Mouse (Mus musculus): ENCODE measurements around the gene 1700020N01Rik. TPM values are rescaled to one million over a fixed set of nuclear protein-coding genes. Genes with fewer than 3 reads are reported as not detected.

Gene 1700020N01Rik
- polyA plus RNA-seq, 1 experiment = 0.09 TPM

DNA sequence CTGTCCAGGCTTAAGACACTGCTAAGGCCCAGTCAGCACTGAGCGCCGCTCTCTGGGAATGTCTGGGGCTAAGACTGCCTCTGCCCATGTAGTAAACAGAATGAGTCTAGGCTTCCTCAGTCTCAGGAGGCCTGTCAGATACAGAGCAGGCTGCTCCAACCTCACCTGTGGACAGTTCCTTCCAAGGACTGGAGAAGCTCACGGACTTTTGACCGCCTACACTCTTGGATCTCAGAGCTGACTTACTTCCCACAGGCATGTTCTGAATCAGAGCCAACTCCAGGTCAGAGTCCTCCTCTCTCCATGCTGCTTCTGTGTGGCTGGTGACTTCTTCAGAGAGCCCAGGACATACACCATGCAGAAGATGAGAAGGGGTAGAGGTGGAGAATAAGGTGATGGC lies 21.3 kb upstream of the 1700020N01Rik start:
- TF ChIP-seq POLR2A (IDR thresholded peaks at IDR 0.05; ENCODE audit: low read depth, low read length) (no peak), CTCF (conservative IDR thresholded peaks at IDR 0.05; ENCODE audit: insufficient read depth, insufficient read length, low read depth, low read length) (no peak)
- no peak overlapping the region for H3K4me3 ChIP-seq (ENCODE audit: insufficient read depth, low read depth, low read length)
- no peaks in the 10 kb centered on the region for H3K36me3 ChIP-seq (ENCODE audit: control insufficient read depth, insufficient read depth, low read length)
- WGBS = 60% methylated on average over 4 of the region's 4 CpGs
- peaks cover 25% of the 10 kb centered on the region for H3K4me1 ChIP-seq (ENCODE audit: control insufficient read depth, insufficient read depth, low read length)
- peak; percentile 93 for DNase-seq
- H3K27me3 ChIP-seq (replicated peaks; ENCODE audit: control insufficient read depth, insufficient read depth, low read length) = no peaks in the 10 kb centered on the region
- H3K27ac ChIP-seq (ENCODE audit: insufficient read depth, low read depth, low read length) = peak overlapping the region; percentile 77

DNA sequence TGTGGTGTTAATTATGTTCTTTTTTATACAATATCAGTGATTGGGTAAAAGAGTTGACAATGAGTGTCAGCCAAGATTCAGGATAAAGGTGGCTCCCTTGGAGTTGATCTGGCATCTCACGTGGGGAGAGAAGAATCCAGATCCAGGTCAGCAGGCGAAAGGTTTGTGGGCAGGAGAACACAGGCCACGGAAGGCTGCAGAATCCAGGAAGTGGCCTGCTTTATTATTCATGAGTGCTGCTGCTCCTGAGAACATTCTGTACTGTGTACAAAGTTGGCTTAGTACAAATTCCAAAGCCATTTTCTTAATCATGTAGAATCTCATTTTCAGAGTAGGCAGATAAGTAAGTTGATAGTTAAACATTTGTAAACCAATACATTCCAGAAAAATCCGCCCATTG lies 19.2 kb upstream of the 1700020N01Rik start:
- peak; percentile 92 for DNase-seq
- H3K27me3 ChIP-seq (replicated peaks; ENCODE audit: control insufficient read depth, insufficient read depth, low read length) = no peaks in the 10 kb centered on the region
- peak overlapping the region; percentile 84 for H3K27ac ChIP-seq (ENCODE audit: insufficient read depth, low read depth, low read length)
- TF ChIP-seq CTCF (conservative IDR thresholded peaks at IDR 0.05; ENCODE audit: insufficient read depth, insufficient read length, low read depth, low read length) (no peak), POLR2A (IDR thresholded peaks at IDR 0.05; ENCODE audit: low read depth, low read length) (no peak)
- WGBS = 32% methylated on average over 4 of the region's 4 CpGs
- H3K4me3 ChIP-seq (ENCODE audit: insufficient read depth, low read depth, low read length) = no peak overlapping the region
- H3K36me3 ChIP-seq (ENCODE audit: control insufficient read depth, insufficient read depth, low read length) = no peaks in the 10 kb centered on the region
- peaks cover 25% of the 10 kb centered on the region for H3K4me1 ChIP-seq (ENCODE audit: control insufficient read depth, insufficient read depth, low read length)

DNA sequence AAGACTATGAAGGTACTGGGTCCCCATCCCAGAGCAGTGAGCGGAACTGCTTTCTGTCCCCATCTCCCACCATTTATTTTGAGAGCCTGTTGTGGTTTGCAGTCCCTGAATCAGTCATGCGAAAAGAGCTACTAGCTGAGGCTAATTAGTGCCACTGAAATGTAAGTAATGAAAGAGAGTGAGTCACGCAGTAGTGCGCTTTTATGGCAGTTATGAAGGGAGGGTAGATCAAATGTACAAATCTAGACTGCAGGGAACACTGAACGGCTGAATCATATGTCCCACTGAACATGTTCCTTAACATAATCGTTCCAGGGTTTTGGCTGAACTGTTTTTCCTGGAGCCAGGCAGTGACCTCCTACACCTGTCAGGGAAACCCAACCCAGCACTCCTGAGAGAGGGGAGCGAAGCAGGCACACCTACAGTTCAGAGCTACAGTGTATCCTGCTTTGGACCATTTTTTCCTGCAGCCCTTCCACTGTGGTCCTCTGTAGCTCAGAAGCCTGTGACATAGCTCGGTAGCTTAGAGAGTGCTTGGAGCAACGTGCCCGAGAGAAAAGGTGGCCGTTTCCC lies 17.1 kb upstream of the 1700020N01Rik start:
- peak overlapping the region; percentile 68; the same call in 1 of the 2 replicates for H3K27ac ChIP-seq (ENCODE audit: insufficient read depth, low read depth, low read length)
- H3K27me3 ChIP-seq (replicated peaks; ENCODE audit: control insufficient read depth, insufficient read depth, low read length) = no peaks in the 10 kb centered on the region
- DNase-seq = no peak
- TF ChIP-seq CTCF (conservative IDR thresholded peaks at IDR 0.05; ENCODE audit: insufficient read depth, insufficient read length, low read depth, low read length) = no peak
- no peak for TF ChIP-seq POLR2A (IDR thresholded peaks at IDR 0.05; ENCODE audit: low read depth, low read length)
- no peaks in the 10 kb centered on the region for H3K36me3 ChIP-seq (ENCODE audit: control insufficient read depth, insufficient read depth, low read length)
- H3K4me3 ChIP-seq (ENCODE audit: insufficient read depth, low read depth, low read length) = no peak overlapping the region
- H3K4me1 ChIP-seq (ENCODE audit: control insufficient read depth, insufficient read depth, low read length) = peaks cover 21% of the 10 kb centered on the region
- WGBS = 58% methylated on average over 11 of the region's 11 CpGs

DNA sequence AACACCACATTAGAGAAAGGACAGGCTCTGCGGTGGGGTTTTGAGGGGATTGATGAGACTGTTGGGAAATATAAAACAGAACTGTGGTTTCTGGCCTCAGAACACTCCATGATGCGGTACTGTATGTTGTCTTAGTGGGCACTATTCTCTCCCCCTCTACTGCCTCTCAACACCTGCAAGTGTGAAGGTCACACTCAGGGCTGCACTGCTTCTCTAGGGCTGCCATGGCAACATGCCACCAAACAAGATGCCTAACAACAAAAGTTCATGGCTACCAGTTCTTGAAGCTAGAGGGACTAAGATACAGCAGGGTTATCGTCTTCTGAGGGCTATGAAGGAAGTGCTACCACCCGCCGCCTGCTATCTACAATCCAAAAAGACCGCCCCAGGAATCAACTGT lies 15.1 kb upstream of the 1700020N01Rik start:
- Histone ChIP-seq H3K27me3 (replicated peaks; ENCODE audit: control insufficient read depth, insufficient read depth, low read length) (no peaks in the 10 kb centered on the region), H3K27ac (ENCODE audit: insufficient read depth, low read depth, low read length) (no peak overlapping the region), H3K4me1 (ENCODE audit: control insufficient read depth, insufficient read depth, low read length) (peaks cover 17% of the 10 kb centered on the region; the same call in 1 of the 2 replicates), H3K36me3 (ENCODE audit: control insufficient read depth, insufficient read depth, low read length) (no peaks in the 10 kb centered on the region), H3K4me3 (ENCODE audit: insufficient read depth, low read depth, low read length) (no peak overlapping the region)
- 97% methylated on average over 6 of the region's 6 CpGs for WGBS
- TF ChIP-seq CTCF (conservative IDR thresholded peaks at IDR 0.05; ENCODE audit: insufficient read depth, insufficient read length, low read depth, low read length) (no peak), POLR2A (IDR thresholded peaks at IDR 0.05; ENCODE audit: low read depth, low read length) (no peak)
- no peak for DNase-seq

DNA sequence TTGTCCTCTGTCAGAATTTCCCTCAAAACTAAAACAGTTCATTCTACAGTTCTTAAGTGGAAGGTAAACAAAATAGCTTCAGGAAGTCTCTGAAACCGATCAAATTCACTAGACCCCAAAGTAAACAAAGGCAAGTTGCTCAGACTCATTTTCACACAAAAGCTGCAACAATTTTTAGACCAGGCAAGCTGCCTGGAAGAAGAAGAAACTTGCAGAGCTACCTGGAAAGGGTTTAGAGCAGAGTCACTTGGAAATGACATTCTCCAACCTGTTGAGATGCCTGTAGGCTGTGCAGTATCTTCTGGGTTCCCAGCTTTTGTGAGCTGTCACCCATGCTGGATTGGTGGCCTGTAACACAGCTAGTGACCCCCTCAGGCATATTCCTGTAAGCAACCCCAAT lies 11.4 kb upstream of the 1700020N01Rik start:
- no peak overlapping the region for H3K27ac ChIP-seq (ENCODE audit: insufficient read depth, low read depth, low read length)
- 0 out of 2 replicates have a peak, but pooled peaks cover 3% of the 10 kb centered on the region for H3K4me1 ChIP-seq (ENCODE audit: control insufficient read depth, insufficient read depth, low read length)
- H3K4me3 ChIP-seq (ENCODE audit: insufficient read depth, low read depth, low read length) = no peak overlapping the region
- no peak for DNase-seq
- no peak for TF ChIP-seq POLR2A (IDR thresholded peaks at IDR 0.05; ENCODE audit: low read depth, low read length)
- no peak for TF ChIP-seq CTCF (conservative IDR thresholded peaks at IDR 0.05; ENCODE audit: insufficient read depth, insufficient read length, low read depth, low read length)
- H3K36me3 ChIP-seq (ENCODE audit: control insufficient read depth, insufficient read depth, low read length) = no peaks in the 10 kb centered on the region
- H3K27me3 ChIP-seq (replicated peaks; ENCODE audit: control insufficient read depth, insufficient read depth, low read length) = no peaks in the 10 kb centered on the region
- 86% methylated on average over 1 of the region's 1 CpGs for WGBS

DNA sequence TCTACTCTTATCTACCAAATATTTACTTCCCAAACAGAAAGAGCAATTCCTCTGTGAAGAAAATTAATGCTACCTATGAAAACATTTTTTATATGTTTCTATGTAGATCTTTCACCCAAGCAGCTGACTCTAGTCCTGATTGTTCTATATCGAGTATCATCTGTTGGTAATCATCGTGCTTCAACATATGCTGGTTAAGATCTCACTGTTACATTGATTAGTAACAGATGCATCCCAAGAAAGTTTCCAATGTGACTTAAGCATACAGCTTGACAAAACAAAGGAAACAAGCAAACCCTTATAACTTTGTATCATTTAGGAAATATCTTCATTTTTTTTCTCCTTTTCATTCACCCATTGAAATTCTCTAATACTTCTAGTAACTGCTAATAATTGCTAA lies 5.9 kb upstream of the 1700020N01Rik start:
- 96% methylated on average over 2 of the region's 2 CpGs for WGBS

DNA sequence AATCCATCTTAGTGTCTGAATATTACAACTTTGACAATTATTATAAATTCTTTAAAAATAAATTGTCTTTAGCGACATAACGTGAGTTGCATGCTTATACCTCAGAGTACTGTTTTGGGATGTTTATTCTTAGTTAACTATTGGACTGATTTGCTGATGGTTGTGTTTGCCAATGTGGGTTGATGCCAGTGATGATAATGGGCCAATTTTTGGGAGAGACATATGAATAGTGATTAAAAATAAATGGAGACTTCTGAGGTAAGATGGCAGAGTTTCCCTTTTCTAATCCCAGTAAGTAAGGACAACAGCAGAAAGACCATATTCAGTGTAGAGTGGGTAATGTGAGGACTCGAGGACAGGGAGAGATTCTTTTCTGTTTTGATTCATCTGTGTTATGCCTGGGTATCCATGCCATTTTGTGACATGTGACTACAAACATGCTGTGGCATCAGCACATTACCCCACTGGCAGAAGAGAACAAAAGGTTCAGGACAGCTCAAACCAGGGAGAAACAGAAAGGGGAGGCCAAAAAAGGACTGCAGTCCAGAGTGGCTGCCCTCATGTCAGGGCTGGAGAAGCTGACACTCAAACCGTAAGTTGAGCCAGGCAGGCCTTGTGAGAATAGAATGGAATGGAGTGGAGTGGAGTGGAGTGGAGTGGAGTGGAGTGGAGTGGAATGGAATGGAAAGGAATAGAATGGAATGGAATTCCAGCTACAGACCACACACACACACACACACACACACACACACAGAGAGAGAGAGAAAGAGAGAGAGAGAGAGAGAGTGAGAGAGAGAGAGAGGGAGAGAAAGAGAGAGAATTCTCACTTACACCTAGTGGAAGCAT lies 4.7 kb upstream of the 1700020N01Rik start:
- TF ChIP-seq CTCF (conservative IDR thresholded peaks at IDR 0.05; ENCODE audit: insufficient read depth, insufficient read length, low read depth, low read length) (no peak), POLR2A (IDR thresholded peaks at IDR 0.05; ENCODE audit: low read depth, low read length) (no peak)
- no peak for DNase-seq
- WGBS = 88% methylated on average over 4 of the region's 4 CpGs
- H3K27me3 ChIP-seq (replicated peaks; ENCODE audit: control insufficient read depth, insufficient read depth, low read length) = no peaks in the 10 kb centered on the region
- no peak overlapping the region for H3K4me3 ChIP-seq (ENCODE audit: insufficient read depth, low read depth, low read length)
- H3K4me1 ChIP-seq (ENCODE audit: control insufficient read depth, insufficient read depth, low read length) = no peaks in the 10 kb centered on the region
- no peak overlapping the region for H3K27ac ChIP-seq (ENCODE audit: insufficient read depth, low read depth, low read length)
- H3K36me3 ChIP-seq (ENCODE audit: control insufficient read depth, insufficient read depth, low read length) = no peaks in the 10 kb centered on the region

More for the DNA sequence above, 5.9 kb upstream of the 1700020N01Rik start:
- no peaks in the 10 kb centered on the region for H3K36me3 ChIP-seq (ENCODE audit: control insufficient read depth, insufficient read depth, low read length)
- TF ChIP-seq CTCF (conservative IDR thresholded peaks at IDR 0.05; ENCODE audit: insufficient read depth, insufficient read length, low read depth, low read length) (no peak), POLR2A (IDR thresholded peaks at IDR 0.05; ENCODE audit: low read depth, low read length) (no peak)
- no peak for DNase-seq
- 0 out of 2 replicates have a peak, but pooled peaks cover 3% of the 10 kb centered on the region for H3K4me1 ChIP-seq (ENCODE audit: control insufficient read depth, insufficient read depth, low read length)
- H3K27ac ChIP-seq (ENCODE audit: insufficient read depth, low read depth, low read length) = no peak overlapping the region
- no peaks in the 10 kb centered on the region for H3K27me3 ChIP-seq (replicated peaks; ENCODE audit: control insufficient read depth, insufficient read depth, low read length)
- no peak overlapping the region for H3K4me3 ChIP-seq (ENCODE audit: insufficient read depth, low read depth, low read length)

All from kidney, adult 2 months (tissue).